In genomic region chr15:25877798-25878197, GRCm38 (mm10) we compare ENCODE assay signal across 15 mouse cellular contexts. TPM values are rescaled to one million over a fixed set of nuclear protein-coding genes. Genes with fewer than 3 reads are reported as not detected.
A peak's percentile ranks its signal among the peaks of the same experiment; 100 is the strongest.
DNase-seq lines count a peak whose midpoint lies in the region; ATAC-seq and TF ChIP-seq lines count a peak whose summit lies in the region.
"Had no signal": no experiment of that assay in that cellular context is flagged by ENCODE, and none has a peak within 500 bp of the region (broad histone marks: within the 10 kb centered on the region; RNA-seq: fewer than 3 reads in every experiment).

No protein-coding gene starts in this region.

- H3K4me1 ChIP-seq in embryonic facial prominence, embryonic 11.5 days (ENCODE audit: control insufficient read depth, insufficient read depth, low read length), result no peaks in the 10 kb centered on the region
- H3K4me1 ChIP-seq in embryonic facial prominence, embryonic 10.5 days, result peaks cover 22% of the 10 kb centered on the region
- H3K4me1 ChIP-seq in midbrain, embryonic 11.5 days (ENCODE audit: control insufficient read depth, insufficient read depth, low read length), result peaks cover 10% of the 10 kb centered on the region
- H3K4me1 ChIP-seq in midbrain, embryonic 16.5 days (ENCODE audit: control insufficient read depth, insufficient read depth, low read length), result no peaks in the 10 kb centered on the region; the same call in 1 of the 2 replicates
- peaks cover 12% of the 10 kb centered on the region; the same call in 1 of the 2 replicates for H3K4me1 ChIP-seq in kidney, postnatal 0 days (replicated peaks; ENCODE audit: insufficient read depth, low read length)
- H3K4me1 ChIP-seq: limb, embryonic 15.5 days had no signal

- no peaks in the 10 kb centered on the region for H3K36me3 ChIP-seq in embryonic facial prominence, embryonic 11.5 days (replicated peaks; ENCODE audit: control insufficient read depth, insufficient read depth, low read depth, low read length)
- no peaks in the 10 kb centered on the region for H3K36me3 ChIP-seq in embryonic facial prominence, embryonic 10.5 days (replicated peaks)
- H3K36me3 ChIP-seq in midbrain, embryonic 11.5 days (ENCODE audit: control insufficient read depth, insufficient read depth, low read length), result no peaks in the 10 kb centered on the region
- no peaks in the 10 kb centered on the region for H3K36me3 ChIP-seq in midbrain, embryonic 16.5 days (ENCODE audit: control insufficient read depth, insufficient read depth, low read length)
- no peaks in the 10 kb centered on the region for H3K36me3 ChIP-seq in kidney, postnatal 0 days (ENCODE audit: insufficient read depth, low read length)
- H3K36me3 ChIP-seq: limb, embryonic 15.5 days had no signal

- no peak for TF ChIP-seq CTCF in kidney, postnatal 0 days (IDR thresholded peaks at IDR 0.05; ENCODE audit: low read depth)

- peak; percentile 20 for DNase-seq in embryonic facial prominence, embryonic 11.5 days (ENCODE audit: low spot score)
- no peak for DNase-seq in embryonic facial prominence, embryonic 10.5 days (ENCODE audit: low spot score)
- DNase-seq in midbrain, embryonic 11.5 days (ENCODE audit: low spot score, missing footprints), result no peak
- no peak for DNase-seq in kidney, postnatal 0 days (ENCODE audit: low spot score)
- DNase-seq in telencephalon, adult 2 months (ENCODE audit: low read depth, low spot score), result peak; percentile 26
- DNase-seq in testis, postnatal 10 days (ENCODE audit: low spot score), result no peak
- DNase-seq in heart, adult 8-10 months (ENCODE audit: low spot score), result no peak
- DNase-seq: adrenal gland, postnatal 36 days; cerebellum, adult 9-10 months; gastrocnemius, postnatal 10 days; lung, postnatal 14 days; right cerebral cortex, postnatal 4 days had no signal

- H3K27me3 ChIP-seq in embryonic facial prominence, embryonic 11.5 days (ENCODE audit: control insufficient read depth, insufficient read depth, low read length), result no peaks in the 10 kb centered on the region
- H3K27me3 ChIP-seq in embryonic facial prominence, embryonic 10.5 days (replicated peaks; ENCODE audit: low read depth, poor library complexity, severe bottlenecking), result no peaks in the 10 kb centered on the region
- no peaks in the 10 kb centered on the region for H3K27me3 ChIP-seq in midbrain, embryonic 11.5 days (ENCODE audit: control insufficient read depth, insufficient read depth, low read length)
- no peaks in the 10 kb centered on the region for H3K27me3 ChIP-seq in midbrain, embryonic 16.5 days (ENCODE audit: control insufficient read depth, insufficient read depth, low read depth, low read length)
- H3K27me3 ChIP-seq in kidney, postnatal 0 days (ENCODE audit: insufficient read depth, low read length), result no peaks in the 10 kb centered on the region
- H3K27me3 ChIP-seq: limb, embryonic 15.5 days had no signal

- H3K9me3 ChIP-seq in embryonic facial prominence, embryonic 11.5 days (replicated peaks; ENCODE audit: control insufficient read depth, low read length), result no peaks in the 10 kb centered on the region
- H3K9me3 ChIP-seq in embryonic facial prominence, embryonic 10.5 days, result no peaks in the 10 kb centered on the region
- H3K9me3 ChIP-seq in midbrain, embryonic 11.5 days (ENCODE audit: control insufficient read depth, low read length), result no peaks in the 10 kb centered on the region
- H3K9me3 ChIP-seq in midbrain, embryonic 16.5 days (replicated peaks; ENCODE audit: control insufficient read depth, low read length, poor library complexity, severe bottlenecking), result no peaks in the 10 kb centered on the region
- H3K9me3 ChIP-seq in kidney, postnatal 0 days (replicated peaks; ENCODE audit: low read length), result no peaks in the 10 kb centered on the region
- H3K9me3 ChIP-seq: limb, embryonic 15.5 days had no signal

- 40% methylated on average over 7 of the region's 7 CpGs for WGBS in embryonic facial prominence, embryonic 11.5 days
- WGBS in embryonic facial prominence, embryonic 10.5 days, result 37% methylated on average over 7 of the region's 7 CpGs
- WGBS in midbrain, embryonic 11.5 days, result 29% methylated on average over 7 of the region's 7 CpGs
- 42% methylated on average over 7 of the region's 7 CpGs for WGBS in midbrain, embryonic 16.5 days
- WGBS in kidney, postnatal 0 days, result 71% methylated on average over 7 of the region's 7 CpGs

- no peak overlapping the region for H3K9ac ChIP-seq in embryonic facial prominence, embryonic 11.5 days (replicated peaks; ENCODE audit: low read length)
- H3K9ac ChIP-seq in midbrain, embryonic 11.5 days (ENCODE audit: low read length), result no peak overlapping the region
- no peak overlapping the region for H3K9ac ChIP-seq in midbrain, embryonic 16.5 days (ENCODE audit: low read depth, low read length)
- no peak overlapping the region for H3K9ac ChIP-seq in kidney, postnatal 0 days (ENCODE audit: low read depth, low read length)
- H3K9ac ChIP-seq: limb, embryonic 15.5 days had no signal

- H3K4me3 ChIP-seq in embryonic facial prominence, embryonic 11.5 days (ENCODE audit: low read depth, low read length), result no peak overlapping the region
- H3K4me3 ChIP-seq in embryonic facial prominence, embryonic 10.5 days, result no peak overlapping the region
- H3K4me3 ChIP-seq in midbrain, embryonic 11.5 days (ENCODE audit: low read depth, low read length), result no peak overlapping the region
- no peak overlapping the region for H3K4me3 ChIP-seq in midbrain, embryonic 16.5 days (ENCODE audit: low read depth, low read length)
- no peak overlapping the region for H3K4me3 ChIP-seq in kidney, postnatal 0 days (replicated peaks; ENCODE audit: low read depth, low read length)
- H3K4me3 ChIP-seq: limb, embryonic 15.5 days had no signal

- no peak overlapping the region for H3K4me2 ChIP-seq in embryonic facial prominence, embryonic 11.5 days (ENCODE audit: low read depth, low read length)
- H3K4me2 ChIP-seq in midbrain, embryonic 11.5 days, result no peak overlapping the region
- H3K4me2 ChIP-seq in midbrain, embryonic 16.5 days (ENCODE audit: low read length), result no peak overlapping the region
- H3K4me2 ChIP-seq in kidney, postnatal 0 days (ENCODE audit: low read length), result no peak overlapping the region
- H3K4me2 ChIP-seq: limb, embryonic 15.5 days had no signal

- no peak overlapping the region for H3K27ac ChIP-seq in embryonic facial prominence, embryonic 11.5 days (replicated peaks; ENCODE audit: low read depth, low read length)
- no peak overlapping the region; the same call in 1 of the 2 replicates for H3K27ac ChIP-seq in embryonic facial prominence, embryonic 10.5 days (replicated peaks)
- H3K27ac ChIP-seq in midbrain, embryonic 11.5 days (ENCODE audit: low read depth, low read length), result no peak overlapping the region
- no peak overlapping the region for H3K27ac ChIP-seq in midbrain, embryonic 16.5 days (ENCODE audit: low read length)
- H3K27ac ChIP-seq in kidney, postnatal 0 days, result peak overlapping the region; percentile 91
- H3K27ac ChIP-seq: limb, embryonic 15.5 days had no signal

- peak; percentile 44; the same call in 1 of the 2 replicates for ATAC-seq in embryonic facial prominence, embryonic 11.5 days (replicated peaks; ENCODE audit: insufficient number of reproducible peaks, low FRiP score, low TSS enrichment, low read depth)
- ATAC-seq in midbrain, embryonic 11.5 days (ENCODE audit: low FRiP score), result 0 out of 2 replicates have a peak, but pooled peaks have one; percentile 33
- no peak for ATAC-seq in midbrain, embryonic 16.5 days
- ATAC-seq in kidney, postnatal 0 days (replicated peaks; ENCODE audit: low FRiP score, low read depth), result no peak
- ATAC-seq: intestine, embryonic 16.5 days had no signal

RNA-seq across cellular contexts. Expression of gene Retreg1, which starts 34.8 kb away (rescaled TPM):
- 4.2 and 5.1 TPM in 2 replicates for polyA plus RNA-seq in embryonic facial prominence, embryonic 11.5 days (2014; fragmentation: Nextera tagmentation; extraction: Ambion mirVana)
- polyA plus RNA-seq in embryonic facial prominence, embryonic 10.5 days (2016; fragmentation: Nextera tagmentation; extraction: Ambion mirVana), result 2.2 and 2.5 TPM in 2 replicates
- 4.2 TPM in 2 replicates for polyA plus RNA-seq in midbrain, embryonic 11.5 days (2014; fragmentation: Nextera tagmentation; extraction: Ambion mirVana)
- 16.1 and 18.4 TPM in 2 replicates for polyA plus RNA-seq in midbrain, embryonic 16.5 days (2015; fragmentation: Nextera tagmentation; extraction: Ambion mirVana)
- 37.0 and 37.1 TPM in 2 replicates for polyA plus RNA-seq in kidney, postnatal 0 days (2015; fragmentation: Nextera tagmentation; extraction: Ambion mirVana)
- 100 to 1,000 TPM; 197 to 344 (median 283) TPM for total RNA-seq in heart, adult 8-10 months (2022)

Comparison
In these comparisons a context has a peak if more than half of its experiments do, and no peak if none do; other contexts are left out.
1. ATAC-seq: peak in embryonic facial prominence, embryonic 11.5 days (single experiment) and midbrain, embryonic 11.5 days (single experiment); none in midbrain, embryonic 16.5 days (single experiment) and kidney, postnatal 0 days (single experiment).
2. DNase-seq: peak in embryonic facial prominence, embryonic 11.5 days (single experiment) and telencephalon, adult 2 months (single experiment); none in embryonic facial prominence, embryonic 10.5 days (single experiment), midbrain, embryonic 11.5 days (single experiment), kidney, postnatal 0 days (single experiment), testis, postnatal 10 days (single experiment) and heart, adult 8-10 months (single experiment).